Mouse (Mus musculus) adrenal gland, adult 8-10 months (tissue): ENCODE data around the gene Methig1. TPM values are rescaled to one million over a fixed set of nuclear protein-coding genes. Genes with fewer than 3 reads are reported as not detected.
"Not testable (repeated sequence)": the region's sequence is repeated elsewhere in the genome, so short reads cannot be mapped to it uniquely, and the experiment has no call there.

Experiments
- DNase-seq: peaks from one replicate; pipeline ENCODE4 v3.0.0; 2022
- total RNA-seq, 4 experiments: library from RNA; stranded (reverse); gene quantifications; 2 replicates each; pipeline ENCODE4 v1.2.4; 2022

Methig1 gene
- total RNA-seq, 4 experiments from 2014 or later: 0.41 to 0.98 (median 0.71) TPM

DNA sequence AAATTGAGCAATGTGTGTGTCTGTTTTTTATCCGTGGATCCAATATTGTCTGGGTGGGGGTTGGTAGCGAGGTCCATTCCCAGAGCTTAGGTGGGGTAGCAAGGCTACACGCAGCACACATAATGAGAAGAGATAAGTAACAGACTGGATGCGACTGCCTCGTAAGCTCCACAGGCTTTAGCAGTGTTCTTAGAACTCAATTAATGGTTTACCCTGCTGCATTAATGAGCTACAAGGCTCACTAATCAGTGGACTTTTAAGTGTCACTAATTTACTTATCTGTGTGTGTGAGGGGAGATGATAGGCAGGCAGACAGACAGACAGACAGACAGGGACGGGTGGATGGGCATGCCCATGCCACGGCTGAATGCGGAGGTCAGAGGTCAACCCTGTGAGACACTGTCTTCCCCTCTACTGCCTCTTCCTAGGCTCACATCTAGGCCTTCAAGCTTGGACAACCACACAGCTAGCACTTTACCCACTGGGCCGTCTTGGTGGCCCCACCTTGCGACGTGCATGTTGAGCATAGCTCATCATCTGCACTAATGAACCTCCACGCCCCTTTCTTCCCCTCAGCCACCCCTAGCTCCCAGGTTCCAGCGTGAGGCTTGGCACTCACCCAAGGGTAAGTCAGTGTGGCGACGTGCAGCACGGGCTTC lies 47.8 kb downstream of the Methig1 start:
- no peak for DNase-seq

DNA sequence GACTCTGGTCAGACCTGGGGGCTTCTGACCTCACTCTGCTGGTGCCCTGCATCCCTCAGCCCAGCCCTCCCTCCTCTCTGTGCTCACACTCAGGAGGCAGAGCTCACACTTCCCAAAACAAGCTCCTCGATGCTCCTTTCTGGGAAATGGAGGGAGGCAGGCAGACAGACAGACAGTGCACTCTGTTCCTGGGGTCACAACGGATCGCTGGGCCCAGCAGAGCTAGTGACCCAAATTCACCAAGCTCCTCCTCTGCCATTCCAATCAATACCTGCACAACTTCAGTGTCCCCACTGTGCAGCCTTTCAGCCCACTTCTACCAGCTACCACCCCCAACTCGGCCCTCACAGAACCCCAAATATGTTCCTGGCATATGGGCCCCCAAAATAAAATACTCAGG lies 48.9 kb downstream of the Methig1 start:
- no peak for DNase-seq

DNA sequence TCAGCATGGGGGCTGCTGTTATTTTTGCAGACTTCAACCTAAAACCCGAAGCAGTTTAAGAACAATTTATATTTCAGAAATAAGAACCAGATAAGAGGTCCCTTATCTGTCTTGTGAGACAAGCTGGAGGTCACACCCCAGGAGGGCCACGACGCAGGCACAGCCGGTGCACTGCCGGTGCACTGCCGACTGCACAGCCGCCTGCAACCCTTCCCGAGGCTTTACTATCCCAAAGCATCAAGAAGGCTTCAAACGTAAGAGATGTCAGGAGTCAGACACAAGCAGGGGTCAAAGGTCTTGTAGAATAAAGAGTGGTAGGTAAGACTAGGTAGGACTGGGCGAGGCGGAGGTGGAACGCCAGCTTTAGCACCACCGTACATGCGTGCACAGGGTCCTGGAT lies 49.4 kb downstream of the Methig1 start:
- DNase-seq: no peak

DNA sequence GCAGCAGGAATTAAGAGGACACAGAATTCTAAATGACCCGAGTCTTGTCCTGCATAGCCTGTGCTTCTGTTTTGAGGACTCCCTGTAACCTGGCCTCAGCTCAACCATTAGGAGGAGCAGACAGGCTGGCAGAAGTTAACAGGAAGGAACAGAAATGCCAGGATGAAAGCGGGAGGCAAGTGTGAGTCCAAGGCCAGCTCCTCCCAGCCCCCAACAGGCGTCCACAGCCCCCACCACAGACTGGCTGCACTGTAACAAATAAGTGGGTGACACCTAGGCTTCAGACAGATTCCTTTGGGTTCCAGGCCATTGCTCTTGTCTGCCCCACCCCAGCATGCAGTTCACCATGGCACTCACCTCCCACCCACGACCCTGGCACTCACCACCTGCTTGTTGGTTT lies 49.8 kb downstream of the Methig1 start:
- DNase-seq: no peak

DNA sequence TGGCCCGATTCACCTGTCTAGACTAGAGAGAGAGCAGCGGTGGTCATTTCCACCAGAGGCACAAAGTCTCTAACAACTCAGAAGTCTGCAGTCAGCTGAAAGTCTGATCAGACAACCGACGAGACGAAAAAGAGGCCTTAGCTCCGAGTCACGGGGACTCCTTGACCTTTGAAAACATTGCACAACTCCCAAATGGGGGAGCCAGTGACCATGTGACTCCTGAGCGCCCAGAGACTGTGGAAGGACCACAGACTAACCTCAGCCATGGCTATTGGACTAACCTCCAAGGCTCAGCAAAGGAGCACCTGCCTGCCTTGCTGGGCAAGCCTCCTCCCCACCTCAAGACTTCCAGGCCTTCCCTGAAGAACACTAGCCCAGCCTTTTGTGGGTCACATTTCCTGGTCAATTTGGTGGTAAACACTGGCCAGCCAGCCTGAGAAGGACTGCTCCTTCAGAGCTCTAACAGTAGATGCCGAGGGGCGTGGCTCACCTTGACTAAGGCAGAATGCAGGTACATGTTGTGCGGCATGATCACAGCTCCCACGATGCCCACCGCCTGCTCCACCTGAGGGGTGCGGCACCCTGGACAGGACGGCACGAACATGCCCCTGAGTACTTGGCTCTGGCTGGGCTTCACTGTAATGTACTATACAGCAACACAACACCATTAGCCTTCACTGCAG lies 50.5 kb downstream of the Methig1 start:
- DNase-seq: peak; percentile 66

DNA sequence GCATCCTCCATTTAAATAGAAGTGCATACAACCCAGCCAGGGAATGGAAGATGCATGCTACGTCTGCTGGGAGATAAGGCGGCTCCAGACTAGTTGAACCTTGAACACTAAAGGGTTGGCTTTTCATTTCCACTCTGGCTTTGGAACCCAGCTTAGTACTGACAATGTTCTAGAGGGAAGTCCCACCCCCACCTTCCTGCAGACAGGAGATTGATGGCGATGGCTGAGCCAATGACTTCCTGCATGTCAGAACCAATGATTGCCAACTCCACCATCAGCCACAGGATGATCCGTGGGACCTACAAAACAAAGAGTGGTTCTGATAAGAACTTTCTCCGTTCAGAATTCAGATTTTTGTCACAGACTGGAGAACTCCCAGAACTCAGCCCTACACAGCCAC lies 53.1 kb downstream of the Methig1 start:
- DNase-seq: no peak

DNA sequence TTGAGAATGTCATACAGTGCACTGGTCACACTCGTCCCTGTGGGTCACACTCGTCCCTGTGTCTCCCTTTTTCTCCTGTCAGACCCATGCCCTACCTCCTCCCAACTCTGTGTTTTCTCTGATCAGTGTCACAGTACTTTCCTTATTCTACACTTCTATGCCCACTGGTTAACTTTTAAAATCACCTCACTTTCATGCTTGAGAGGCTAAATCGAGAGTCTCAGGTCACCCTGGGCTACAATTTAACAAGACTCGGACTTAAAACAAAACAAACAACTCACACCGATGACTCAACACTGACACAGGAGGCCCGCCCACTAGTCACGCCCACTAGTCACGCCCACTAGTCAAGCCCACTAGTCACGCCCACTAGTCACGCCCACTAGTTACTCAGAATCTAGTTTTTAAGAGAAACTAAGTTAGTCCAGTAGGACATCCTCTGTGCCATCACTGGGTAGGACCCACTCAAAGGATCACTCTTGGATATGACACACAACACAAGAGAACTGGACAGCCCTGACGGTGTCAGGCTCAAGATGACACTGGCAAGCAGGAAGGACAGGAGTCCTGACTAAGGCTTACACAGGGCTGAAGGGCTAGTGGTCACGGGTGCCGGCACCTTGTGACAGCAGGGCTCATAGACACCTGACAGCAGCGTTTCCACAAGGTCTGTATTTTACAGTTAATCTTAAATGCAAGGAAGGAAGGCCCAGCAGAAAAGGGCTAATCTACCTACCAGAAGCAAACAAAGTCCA lies 58.1 kb downstream of the Methig1 start:
- peak; percentile 71 for DNase-seq

DNA sequence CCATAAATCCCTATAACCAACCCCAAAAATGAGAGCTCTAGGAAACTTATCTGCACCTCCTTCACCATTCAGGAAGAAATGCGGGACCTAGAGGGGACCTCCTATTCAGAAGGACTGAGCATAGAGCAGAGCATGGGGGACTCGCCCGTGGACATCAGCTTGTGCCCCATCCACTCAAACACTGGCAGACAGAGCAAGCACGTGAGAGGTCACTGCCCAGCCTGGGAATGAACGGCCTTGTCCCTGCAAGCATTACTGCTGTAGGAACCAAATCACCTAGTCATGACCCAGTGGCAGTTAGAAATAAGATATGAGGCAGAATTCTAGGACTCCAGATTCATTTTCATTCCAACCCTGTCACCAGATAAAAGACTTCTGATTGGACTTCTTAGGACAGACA lies 58.8 kb downstream of the Methig1 start:
- DNase-seq: no peak

DNA sequence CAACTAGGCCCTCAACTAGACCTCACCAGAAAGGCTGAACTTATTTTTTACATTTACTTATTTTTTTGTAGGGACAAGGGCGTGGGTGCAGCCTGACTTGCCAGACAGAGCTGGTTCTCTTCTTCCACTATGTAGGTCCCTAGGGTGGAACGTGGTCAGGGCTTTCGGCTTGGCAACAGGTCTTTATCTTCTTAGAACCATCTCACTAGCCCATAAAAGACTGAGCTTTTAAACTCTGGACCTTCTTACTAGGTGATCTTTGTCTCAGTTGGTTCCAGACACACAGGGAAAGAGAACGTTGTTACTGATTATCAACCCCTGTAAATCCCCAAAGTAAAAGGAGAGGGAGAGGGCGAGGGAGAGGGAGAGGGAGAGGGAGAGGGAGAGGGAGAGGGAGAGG lies 60.4 kb downstream of the Methig1 start:
- no peak for DNase-seq

DNA sequence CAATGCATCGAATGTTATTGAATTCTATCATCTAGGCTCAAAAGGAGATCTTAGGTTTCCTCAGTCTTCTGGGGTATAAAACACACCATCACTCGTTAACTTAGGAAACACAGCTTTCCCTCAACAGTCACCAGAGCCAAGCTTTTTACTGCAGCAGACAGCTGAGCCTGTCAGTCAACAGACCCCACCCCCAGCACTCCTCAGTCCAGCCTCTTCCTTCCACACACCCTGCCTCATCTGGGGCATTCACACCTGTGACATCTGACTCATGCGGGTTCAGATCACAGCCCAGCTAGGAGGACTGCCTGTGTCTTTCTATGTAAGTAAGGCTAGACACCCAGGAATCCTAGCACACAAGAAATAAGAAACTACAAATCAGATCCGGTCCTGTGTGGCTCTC lies 61.1 kb downstream of the Methig1 start:
- no peak for DNase-seq

DNA sequence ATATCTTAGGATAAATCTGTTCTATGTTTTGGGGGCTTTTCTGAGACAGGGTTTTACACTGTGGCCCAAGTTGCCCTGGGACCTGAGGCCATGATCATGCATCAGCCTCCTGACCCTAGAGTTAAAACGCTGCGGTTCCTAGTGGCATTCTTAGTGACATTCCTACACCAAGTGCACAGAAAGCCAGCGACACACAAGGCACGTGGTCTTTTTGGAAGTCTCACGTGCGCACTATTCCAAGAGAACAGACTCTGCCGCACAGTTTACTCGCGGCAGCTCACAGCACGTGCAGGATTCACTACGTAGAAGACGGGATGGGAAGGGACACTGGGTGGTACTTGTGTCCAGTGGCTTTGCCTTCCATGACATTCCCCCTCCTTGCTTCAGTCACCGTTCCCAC lies 62.0 kb downstream of the Methig1 start:
- no peak for DNase-seq

DNA sequence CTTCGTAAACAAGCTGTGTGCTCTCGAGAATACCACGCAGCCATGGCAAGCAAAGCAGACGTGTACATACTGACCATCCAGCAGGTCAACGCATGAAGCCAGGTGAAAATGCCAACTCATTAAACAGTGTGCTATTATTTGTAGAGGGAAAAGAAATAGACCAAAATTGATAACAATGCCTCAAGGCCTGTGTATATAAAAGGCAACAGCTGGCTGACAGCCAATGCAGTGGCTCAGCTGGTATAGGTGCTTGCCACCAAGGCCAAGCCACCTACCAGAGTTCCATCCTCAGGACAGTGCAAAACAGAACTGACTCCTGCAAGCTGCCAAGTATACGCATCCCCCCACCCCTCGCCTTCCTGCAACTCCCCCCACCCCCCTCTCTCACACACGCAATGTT lies 62.7 kb downstream of the Methig1 start:
- no peak for DNase-seq

DNA sequence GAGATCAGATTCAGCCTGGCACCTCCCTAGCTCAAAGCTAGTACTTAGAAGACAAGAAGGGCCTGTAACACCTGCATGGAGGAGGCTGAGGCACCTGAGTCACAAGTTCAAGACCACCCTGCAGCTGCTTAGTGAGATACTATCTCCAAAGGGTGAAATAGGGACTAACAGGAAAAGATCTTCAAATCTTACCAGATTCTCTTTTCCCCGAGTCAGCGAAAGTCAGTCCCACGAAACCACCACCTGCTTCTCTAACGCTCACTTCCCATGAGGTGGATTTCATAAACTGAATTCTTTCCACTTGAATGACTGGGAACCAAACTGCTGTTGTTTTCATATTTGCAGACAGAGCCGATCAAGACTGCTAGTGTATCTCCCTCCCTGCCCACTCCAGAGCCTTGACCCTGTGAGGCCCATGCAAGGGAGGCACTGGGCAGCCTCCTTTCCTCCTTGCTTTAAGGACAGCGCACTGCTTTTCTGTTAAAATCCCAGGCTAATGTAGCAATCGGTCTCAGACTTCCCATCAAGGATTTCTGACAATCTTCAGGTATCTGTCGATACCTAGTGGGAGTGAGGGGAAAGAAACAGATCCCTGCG lies 65.0 kb downstream of the Methig1 start:
- no peak for DNase-seq

DNA sequence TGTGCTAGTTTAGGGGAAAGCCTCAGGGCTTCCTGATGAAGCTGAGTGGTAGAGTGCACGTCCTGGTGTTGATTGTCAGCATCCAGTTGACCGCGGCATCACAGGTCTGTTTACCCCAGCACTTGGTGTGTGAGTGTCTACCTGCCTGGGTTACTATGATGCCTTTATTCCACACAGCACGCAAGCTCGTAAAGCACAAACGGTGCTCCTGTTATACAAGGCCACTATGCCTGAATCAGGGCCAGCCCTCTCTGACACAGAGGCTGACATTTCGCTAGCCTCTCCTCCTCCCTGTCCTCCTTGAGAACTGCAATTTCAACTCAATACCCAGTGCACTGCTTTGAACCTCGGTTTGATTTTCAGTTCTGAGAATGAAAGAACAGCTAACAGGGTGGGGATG lies 66.4 kb downstream of the Methig1 start:
- DNase-seq: peak; percentile 70

DNA sequence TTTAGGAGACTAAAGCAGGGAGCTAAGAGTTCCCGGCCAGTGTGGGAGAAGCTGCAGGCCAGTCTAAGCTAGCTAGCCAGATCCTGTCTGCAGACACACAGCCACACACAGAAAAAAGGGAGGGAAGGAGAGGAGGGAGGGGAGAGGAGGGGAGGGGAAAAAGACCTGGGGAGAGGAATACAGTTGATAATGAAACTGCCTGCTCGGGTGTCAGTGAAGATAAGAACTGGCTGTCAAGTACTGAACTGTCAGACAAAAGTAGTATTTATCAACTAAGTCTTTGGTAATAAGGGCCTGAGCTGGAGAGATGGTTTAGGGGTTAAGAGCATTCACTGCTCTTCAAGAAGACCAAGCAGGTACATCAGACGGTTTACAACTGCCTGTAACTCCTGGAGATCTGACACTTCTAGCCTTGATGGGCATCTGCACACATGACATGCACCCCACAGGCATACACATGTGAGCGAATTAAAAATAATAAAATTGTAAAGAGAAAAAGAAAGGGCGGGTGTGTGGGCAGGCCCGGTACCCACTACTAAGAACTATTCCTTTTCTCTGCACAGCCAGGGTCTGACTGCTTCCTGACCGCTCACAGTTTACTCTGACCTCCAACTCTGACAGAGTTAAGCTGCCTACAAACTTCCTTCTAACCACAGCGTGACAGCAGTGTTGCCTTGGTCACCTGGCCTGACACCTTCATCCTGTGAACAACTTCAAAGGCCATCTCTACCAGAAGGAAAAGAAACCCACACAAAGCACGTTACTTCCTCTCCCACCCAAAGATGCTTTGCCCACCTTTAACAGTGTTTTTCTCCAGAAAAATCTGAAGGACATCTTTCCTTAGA lies 67.2 kb downstream of the Methig1 start:
- no peak for DNase-seq

DNA sequence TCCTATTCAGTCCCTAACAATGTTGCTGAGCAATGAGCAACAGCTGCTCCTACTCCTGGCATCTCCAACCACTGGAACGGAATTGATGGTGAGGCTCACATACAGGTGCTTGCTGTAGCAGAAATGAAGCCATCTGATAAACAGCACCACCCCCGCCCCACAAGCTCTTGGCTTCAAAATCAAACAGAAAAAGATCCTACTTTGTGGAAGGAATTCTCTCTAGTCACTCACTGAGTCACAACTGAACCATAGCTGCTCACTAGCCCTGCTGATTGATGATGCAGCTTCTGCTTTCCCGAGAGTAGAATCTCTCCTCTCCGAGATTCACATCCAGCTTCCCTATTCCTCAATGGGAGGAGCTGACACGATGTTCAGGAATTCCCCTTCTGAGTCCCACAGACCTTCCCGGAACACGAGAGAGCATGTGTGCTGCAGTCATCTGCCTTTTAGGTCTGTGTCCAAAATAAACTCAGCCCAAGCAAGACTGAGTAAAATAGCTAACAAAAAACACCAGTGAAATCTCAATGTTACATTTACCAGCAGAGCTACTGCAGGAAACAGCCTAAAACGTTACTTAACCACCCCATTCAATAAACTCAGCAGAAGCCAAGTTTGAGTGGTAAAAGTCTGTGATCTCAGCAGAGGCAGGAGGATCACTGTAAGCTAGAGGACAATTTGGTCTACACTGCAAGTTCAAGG lies 68.3 kb downstream of the Methig1 start:
- DNase-seq: no peak

DNA sequence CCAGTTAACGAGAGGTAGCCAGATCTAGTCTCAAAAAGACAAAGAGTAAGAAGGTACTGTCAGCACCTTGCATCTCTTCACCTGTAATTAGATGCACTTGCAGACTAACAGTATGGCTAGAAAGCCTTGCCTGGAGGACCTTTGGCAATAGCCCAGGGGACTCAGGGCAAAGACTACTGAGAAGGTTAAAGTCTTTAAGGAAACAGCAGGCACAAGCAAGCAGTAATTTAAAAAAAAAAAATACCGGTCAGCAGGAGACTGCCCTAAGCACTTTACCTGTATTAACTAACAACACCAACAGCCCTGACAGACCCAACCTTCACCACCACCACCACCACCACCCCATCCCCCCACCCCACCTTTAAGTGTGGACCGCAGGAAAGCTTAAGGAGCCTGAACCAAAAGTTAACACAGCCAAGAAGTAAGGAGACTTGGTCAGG lies 68.8 kb downstream of the Methig1 start, which contains the start of gene Gm5475:
Gene Gm5475, plus strand, starts transcription at position 390 of the 440 bp plus-strand sequence.
- DNase-seq: not testable (repeated sequence)

DNA sequence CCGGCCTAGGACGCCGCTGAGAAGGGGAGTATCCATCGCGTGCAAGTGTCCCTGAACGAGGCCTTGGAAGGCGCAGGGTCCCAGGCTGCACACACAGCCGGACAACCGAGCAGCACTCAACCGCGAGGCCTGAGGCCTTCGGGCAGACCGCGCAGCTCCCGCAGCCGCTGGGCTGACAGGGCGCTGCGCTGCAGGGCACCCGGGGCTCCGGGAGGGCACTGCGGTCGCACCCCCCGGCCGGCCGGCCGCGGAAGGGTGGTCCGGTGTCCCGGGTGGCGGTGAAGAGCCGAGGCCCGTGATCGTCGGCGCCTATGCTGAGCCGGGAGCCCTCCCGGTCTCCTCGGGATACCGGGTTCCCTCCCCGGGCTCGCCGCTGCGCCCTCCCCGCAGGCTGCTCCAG lies 69.5 kb downstream of the Methig1 start:
- no peak for DNase-seq

DNA sequence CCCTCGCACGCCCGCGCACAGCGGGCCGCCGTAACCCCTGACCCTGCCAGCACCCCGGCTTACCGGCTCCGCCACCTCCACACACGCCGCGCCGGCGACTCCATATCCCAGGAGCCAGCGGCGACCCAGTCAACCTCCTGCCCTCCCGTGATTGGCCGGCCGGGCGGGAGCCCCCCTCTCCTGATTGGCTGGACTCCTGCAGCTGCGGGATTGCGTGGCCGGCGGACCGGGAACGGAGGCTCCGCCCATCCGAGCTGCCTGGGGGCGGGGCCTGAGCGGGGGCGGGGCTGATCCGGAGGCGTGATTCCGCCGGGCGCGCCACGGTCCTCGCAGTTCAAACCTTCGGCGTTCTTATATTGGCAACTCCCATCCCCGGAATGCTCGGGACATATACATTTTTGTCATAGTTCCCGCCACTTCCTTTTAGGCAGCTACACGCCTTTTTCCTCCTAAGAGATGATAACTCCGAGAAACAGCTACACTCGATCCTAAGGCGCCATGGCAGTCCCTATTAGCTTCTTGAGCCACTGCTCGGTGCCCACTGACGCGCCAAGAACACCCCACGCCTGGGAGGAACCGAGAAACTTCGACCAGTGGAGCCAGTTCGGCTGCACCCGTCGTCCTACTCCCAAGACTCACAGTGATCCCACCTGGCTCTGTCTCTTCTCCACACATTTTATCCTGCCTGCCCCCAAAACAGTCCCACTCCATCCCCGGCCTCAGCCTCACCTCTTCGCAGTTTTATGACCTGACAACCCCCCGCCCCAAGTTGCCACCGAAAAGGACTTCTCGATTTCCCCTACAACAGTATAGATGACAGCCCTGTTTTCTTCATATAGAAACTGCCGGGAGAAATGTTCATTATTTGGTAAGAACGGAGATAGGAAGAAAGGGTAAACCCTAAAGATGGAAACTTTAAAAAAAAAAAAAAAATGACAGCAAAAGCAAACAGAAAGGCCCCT lies 70.2 kb downstream of the Methig1 start:
- peak; percentile 96 for DNase-seq

DNA sequence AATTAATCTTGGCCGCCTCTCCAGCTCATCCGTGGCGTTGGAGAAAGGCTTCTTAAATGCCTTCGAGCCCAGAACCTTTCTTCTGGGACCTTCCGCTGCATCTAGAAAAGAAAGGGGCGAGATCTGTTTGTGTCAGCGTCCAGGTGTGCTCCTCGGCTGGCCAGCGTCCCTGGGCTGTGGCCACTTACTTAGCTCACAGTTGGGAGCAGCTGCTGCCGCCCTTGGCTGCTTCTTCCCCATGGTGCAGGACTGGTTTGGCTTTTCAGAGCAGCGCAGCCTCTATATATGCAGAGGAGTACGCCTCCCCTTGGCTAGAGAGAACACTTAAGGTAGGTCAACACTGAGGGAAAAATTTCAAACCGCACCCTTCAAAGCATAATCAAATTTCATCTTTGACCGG lies 71.0 kb downstream of the Methig1 start:
- DNase-seq: no peak
